Mouse (Mus musculus): Measurements from ENCODE around the gene Zfp667. TPM values are rescaled to one million over a fixed set of nuclear protein-coding genes. Genes with fewer than 3 reads are reported as not detected.
A peak's percentile ranks its signal among the peaks of the same experiment; 100 is the strongest.
"Not testable (repeated sequence)": the region's sequence is repeated elsewhere in the genome, so short reads cannot be mapped to it uniquely, and the experiment has no call there.

Zfp667 gene
- polyA plus RNA-seq, 1 experiment: 1.6 TPM

GRCm38 (mm10) chr7:6300796-6301195 is 14.4 kb downstream of the Zfp667 start:
- DNase-seq (ENCODE audit: low read depth): not testable (repeated sequence)

DNA sequence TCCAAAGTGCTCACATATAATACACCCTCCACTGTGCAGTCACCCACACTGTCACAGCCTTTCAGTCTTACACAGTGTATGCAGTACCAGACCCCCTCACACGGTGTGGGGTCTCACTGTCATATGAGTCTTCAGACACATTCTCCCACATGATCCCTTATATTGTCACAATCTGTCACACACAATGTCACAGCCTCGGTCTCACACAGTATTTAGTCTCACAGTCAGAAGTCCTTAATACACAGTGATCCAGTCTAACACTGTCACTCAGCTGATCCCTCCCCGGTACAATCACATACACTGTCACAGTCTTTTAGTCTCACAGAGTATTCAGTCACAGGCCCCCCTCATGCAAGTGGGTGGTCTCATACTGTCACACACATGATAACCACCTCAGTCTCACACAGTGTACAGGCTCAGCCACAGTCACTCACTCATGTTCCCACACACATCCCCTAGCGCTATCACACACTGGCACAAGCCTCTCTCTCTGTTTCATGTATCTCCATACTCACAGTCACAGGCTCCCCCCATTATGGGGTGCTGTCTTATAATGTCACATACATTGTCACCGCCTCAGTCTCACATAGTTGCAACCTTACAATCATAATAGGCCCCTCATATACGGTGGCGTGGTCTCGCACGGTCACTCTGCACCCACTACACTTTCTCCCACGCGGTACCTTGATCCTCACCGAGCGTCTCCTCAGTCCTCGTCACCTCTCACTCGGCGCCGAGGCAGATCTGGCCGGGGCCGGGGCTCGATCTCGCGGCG is 44.3 kb downstream of the Zfp667 start:
- no peak for DNase-seq (ENCODE audit: low read depth)

DNA sequence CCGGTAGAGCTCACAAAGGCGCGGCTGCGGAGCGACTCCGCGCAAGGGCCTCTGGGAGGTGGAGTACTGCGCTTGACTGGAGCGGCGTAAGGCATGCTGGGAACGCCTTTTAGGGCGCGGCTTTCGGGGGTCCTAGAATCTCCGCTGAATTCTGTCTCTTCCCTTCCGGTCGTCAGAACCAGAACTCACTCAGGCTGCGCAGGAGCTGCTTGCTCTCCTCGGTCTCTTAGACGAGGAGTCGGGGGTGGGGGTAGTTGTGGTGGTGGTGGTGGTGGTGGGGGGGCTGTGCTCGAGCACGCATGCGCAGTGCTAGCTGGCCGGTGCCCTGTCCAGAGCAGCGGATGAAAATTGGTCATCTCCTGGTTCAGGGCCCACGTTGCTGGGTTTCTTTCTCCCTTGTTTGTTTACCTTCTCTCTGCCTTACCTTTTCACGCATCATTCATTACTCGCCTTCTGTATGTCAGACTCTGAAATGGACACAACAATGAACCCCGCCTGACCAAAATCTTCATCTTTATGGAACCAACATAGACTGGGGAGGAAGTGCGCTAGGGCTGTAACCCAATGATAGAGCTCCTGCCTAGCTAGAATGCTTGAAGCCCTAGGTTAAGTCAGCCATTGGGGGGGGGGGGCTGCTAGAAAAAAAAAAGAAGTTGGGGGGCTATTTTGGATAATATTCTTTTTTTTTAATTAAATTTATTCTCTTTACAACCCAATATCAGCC is 45.0 kb downstream of the Zfp667 start, which contains the start of gene Zfp583:
TSS of gene Zfp583 (minus strand) at position 53 of the 724 bp plus-strand sequence.
- peak; percentile 10 for DNase-seq (ENCODE audit: low read depth)

- DNase-seq (ENCODE audit: low read depth): no peak
These were observed 53.5 kb downstream of the Zfp667 start for GRCm38 (mm10) chr7:6339865-6340264.

DNA sequence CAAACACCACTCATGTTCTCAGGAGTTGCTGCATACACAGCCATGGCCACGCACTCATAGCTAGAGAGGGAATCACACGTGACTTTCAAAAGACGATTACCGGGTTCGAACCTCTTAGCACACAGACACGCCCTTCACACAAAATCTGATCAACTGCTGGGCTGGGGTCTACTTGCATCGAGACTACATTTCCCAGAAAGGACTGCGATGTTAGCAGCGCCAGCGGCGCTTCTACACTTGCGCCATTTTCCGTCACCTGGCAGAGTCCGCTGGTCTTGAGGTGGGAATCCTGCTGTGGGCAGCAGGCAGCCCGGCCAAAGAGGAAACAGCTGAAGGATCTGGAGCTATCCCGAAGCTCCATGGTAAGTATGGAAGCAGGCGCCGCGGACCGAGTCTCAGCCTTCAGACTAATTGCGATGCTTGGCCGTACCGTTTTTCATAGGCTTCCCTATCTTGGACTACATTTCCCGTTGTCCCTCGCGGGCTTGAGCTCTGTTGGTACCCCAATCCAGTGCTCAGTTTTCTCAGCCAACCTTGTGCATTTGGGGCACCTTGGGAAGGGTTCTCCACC is 57.2 kb downstream of the Zfp667 start, which contains the start of gene Gm3854:
TSS of gene Gm3854 (plus strand) at position 259 of the 571 bp plus-strand sequence.
- no peak for DNase-seq (ENCODE audit: low read depth)

DNA sequence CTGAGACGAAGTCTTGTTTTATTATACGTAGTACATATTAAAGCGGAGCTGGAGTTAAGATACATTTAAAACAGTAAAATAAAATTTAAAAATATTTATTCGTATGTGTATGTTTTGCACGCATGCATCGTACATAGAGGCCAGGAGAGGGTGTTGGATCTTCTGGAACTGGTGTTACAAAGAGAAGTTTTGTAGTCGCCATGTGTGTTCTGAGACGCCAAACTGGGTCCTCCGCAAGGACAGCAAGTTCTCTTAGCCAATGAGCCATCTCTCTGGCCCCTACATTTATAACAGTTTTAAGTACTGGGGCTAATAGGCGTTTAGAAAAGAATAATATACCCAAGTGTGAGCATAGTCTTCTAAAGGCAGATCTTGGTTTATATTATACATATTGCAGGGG is 57.7 kb downstream of the Zfp667 start:
- no peak for DNase-seq (ENCODE audit: low read depth)

Other genes with a start within 250 kb of the Zfp667 start
- gene Nlrp4c, start 241.4 kb upstream of the Zfp667 start, polyA plus RNA-seq (2012; rRNA removed): not detected in 2 replicates
- gene Zfp787, start 130.6 kb upstream of the Zfp667 start, polyA plus RNA-seq (2012; rRNA removed): 56.6 and 57.7 TPM in 2 replicates
- gene Zfp444, start 114.4 kb upstream of the Zfp667 start, polyA plus RNA-seq (2012; rRNA removed): 15.7 and 17.0 TPM in 2 replicates
- gene Galp, start 89.5 kb upstream of the Zfp667 start, polyA plus RNA-seq (2012; rRNA removed): not detected in 2 replicates
- gene Zscan5b, start 64.3 kb upstream of the Zfp667 start, polyA plus RNA-seq (2012; rRNA removed): not detected in 2 replicates
- 1,972 and 2,446 TPM in 2 replicates for gene Epp13, start 33.9 kb upstream of the Zfp667 start, polyA plus RNA-seq (2012; rRNA removed)
- 0.96 and 1.1 TPM in 2 replicates for gene Zfp583, start 44.7 kb downstream of the Zfp667 start, polyA plus RNA-seq (2012; rRNA removed)
- 0.14 and 0.18 TPM in 2 replicates for gene Gm3854, start 57.2 kb downstream of the Zfp667 start, polyA plus RNA-seq (2012; rRNA removed)
- 0.49 and 0.90 TPM in 2 replicates for gene Zfp78, start 76.7 kb downstream of the Zfp667 start, polyA plus RNA-seq (2012; rRNA removed)
- gene Zfp28, start 96.7 kb downstream of the Zfp667 start, polyA plus RNA-seq (2012; rRNA removed): 3.0 and 3.3 TPM in 2 replicates
- gene Smim17, start 112.1 kb downstream of the Zfp667 start, polyA plus RNA-seq (2012; rRNA removed): not detected in 2 replicates
- gene Gm20715, start 123.7 kb downstream of the Zfp667 start, polyA plus RNA-seq (2012; rRNA removed): 0.03 TPM in 1 of 2 replicates, not detected in the other
- gene Olfr1344, start 152.1 kb downstream of the Zfp667 start, polyA plus RNA-seq (2012; rRNA removed): not detected in 2 replicates
- gene Olfr1336, start 169.6 kb downstream of the Zfp667 start, polyA plus RNA-seq (2012; rRNA removed): not detected in 2 replicates
- not detected in 2 replicates for gene Olfr1346, start 180.5 kb downstream of the Zfp667 start, polyA plus RNA-seq (2012; rRNA removed)
- 0.11 and 0.18 TPM in 2 replicates for gene Olfr5, start 200.4 kb downstream of the Zfp667 start, polyA plus RNA-seq (2012; rRNA removed)
- gene Olfr1347, start 213.2 kb downstream of the Zfp667 start, polyA plus RNA-seq (2012; rRNA removed): not detected in 2 replicates
- 0.22 and 0.49 TPM in 2 replicates for gene Olfr1348, start 222.2 kb downstream of the Zfp667 start, polyA plus RNA-seq (2012; rRNA removed)
- gene Olfr1349, start 236.4 kb downstream of the Zfp667 start, polyA plus RNA-seq (2012; rRNA removed): 0.57 and 0.69 TPM in 2 replicates

Measured in gonadal fat pad, adult 2 months (tissue).